Comparison of ENCODE assay signal across 22 mouse cellular contexts in genomic region chr11:22864305-22865060, GRCm38 (mm10). TPM values are rescaled to one million over a fixed set of nuclear protein-coding genes. Genes with fewer than 3 reads are reported as not detected.
A peak's percentile ranks its signal among the peaks of the same experiment; 100 is the strongest.
DNase-seq lines count a peak whose midpoint lies in the region; ATAC-seq and TF ChIP-seq lines count a peak whose summit lies in the region.
"Had no signal": no experiment of that assay in that cellular context is flagged by ENCODE, and none has a peak within 500 bp of the region (broad histone marks: within the 10 kb centered on the region; RNA-seq: fewer than 3 reads in every experiment).

No protein-coding gene starts in this region.

- 70% methylated on average over 8 of the region's 8 CpGs for WGBS in lung, adult 2 months
- WGBS in forebrain, embryonic 15.5 days, result 25% methylated on average over 8 of the region's 8 CpGs

- H3K27ac ChIP-seq in forebrain, embryonic 15.5 days (replicated peaks), result 0 out of 2 replicates have a peak overlapping the region, but pooled peaks have one; percentile 13
- H3K27ac ChIP-seq: embryonic facial prominence, embryonic 12.5 days; heart, embryonic 10.5 days; hindbrain, postnatal 0 days; liver, embryonic 14.5 days; neural tube, embryonic 15.5 days; stomach, embryonic 15.5 days had no signal

- ATAC-seq in forebrain, embryonic 15.5 days (replicated peaks), result no peak
- ATAC-seq: hindbrain, postnatal 0 days had no signal

- DNase-seq in lung, postnatal 36 days, result peak; percentile 60
- DNase-seq in lung, adult 2 months, result no peak
- peak; percentile 85 for DNase-seq in brain, embryonic 14.5 days (ENCODE audit: low read depth)
- no peak for DNase-seq in left cerebral cortex, adult 11 months (ENCODE audit: low spot score)
- no peak for DNase-seq in cerebellum, adult 9-10 months
- no peak for DNase-seq in MN1 (ENCODE audit: low spot score)
- DNase-seq: adrenal gland, postnatal 14 days; cerebellum, postnatal 14 days; heart, postnatal 36 days; kidney, adult 18-20 months; kidney, postnatal 36 days; left cerebral cortex, postnatal 4 days; right cerebral cortex, adult 18-20 months; spleen, adult 18-20 months; thymus, postnatal 4 days had no signal

- no peak overlapping the region for H3K4me2 ChIP-seq in forebrain, embryonic 15.5 days (replicated peaks)
- H3K4me2 ChIP-seq: embryonic facial prominence, embryonic 12.5 days; neural tube, embryonic 15.5 days; stomach, embryonic 15.5 days had no signal

- H3K4me3 ChIP-seq in lung, adult 2 months (replicated peaks; ENCODE audit: extremely low read depth, low read depth, low read length), result no peak overlapping the region
- no peak overlapping the region for H3K4me3 ChIP-seq in forebrain, embryonic 15.5 days
- H3K4me3 ChIP-seq: embryonic facial prominence, embryonic 12.5 days; heart, embryonic 10.5 days; neural tube, embryonic 15.5 days; stomach, embryonic 15.5 days had no signal

- TF ChIP-seq CTCF in lung, adult 2 months (IDR thresholded peaks at IDR 0.05; ENCODE audit: insufficient read depth, low read length), result no peak
- TF ChIP-seq CTCF in brain, embryonic 14.5 days (IDR thresholded peaks at IDR 0.05; ENCODE audit: borderline replicate concordance, extremely low read depth, insufficient read depth, insufficient read length), result no peak

- H3K9me3 ChIP-seq in forebrain, embryonic 15.5 days, result no peaks in the 10 kb centered on the region
- H3K9me3 ChIP-seq: embryonic facial prominence, embryonic 12.5 days; heart, embryonic 10.5 days; neural tube, embryonic 15.5 days; stomach, embryonic 15.5 days had no signal

- H3K4me1 ChIP-seq in lung, adult 2 months (ENCODE audit: control insufficient read depth, insufficient read depth, low read length), result peaks cover 8% of the 10 kb centered on the region
- peaks cover 27% of the 10 kb centered on the region for H3K4me1 ChIP-seq in forebrain, embryonic 15.5 days

- H3K36me3 ChIP-seq in forebrain, embryonic 15.5 days, result no peaks in the 10 kb centered on the region
- H3K36me3 ChIP-seq: embryonic facial prominence, embryonic 12.5 days; heart, embryonic 10.5 days; neural tube, embryonic 15.5 days; stomach, embryonic 15.5 days had no signal

- no peak overlapping the region for H3K9ac ChIP-seq in forebrain, embryonic 15.5 days (replicated peaks)
- H3K9ac ChIP-seq: embryonic facial prominence, embryonic 12.5 days; liver, embryonic 14.5 days; neural tube, embryonic 15.5 days; stomach, embryonic 15.5 days had no signal

- peaks cover 18% of the 10 kb centered on the region for H3K27me3 ChIP-seq in forebrain, embryonic 15.5 days
- H3K27me3 ChIP-seq: stomach, embryonic 15.5 days had no signal

- TF ChIP-seq POLR2A in lung, adult 2 months (IDR thresholded peaks at IDR 0.05; ENCODE audit: borderline replicate concordance, extremely low read depth, low read depth, low read length), result no peak
- no peak for TF ChIP-seq POLR2A in brain, embryonic 14.5 days (IDR thresholded peaks at IDR 0.05; ENCODE audit: borderline replicate concordance, extremely low read depth, insufficient read depth, insufficient read length, poor library complexity, severe bottlenecking)

RNA-seq across cellular contexts. Expression of gene B3gnt2, which starts 3.7 kb away (rescaled TPM):
- polyA plus RNA-seq in lung, adult 2 months (2012; rRNA removed), result 16.7 and 18.6 TPM in 2 replicates
- polyA plus RNA-seq in brain, embryonic 14.5 days (2012; rRNA removed), result 2.0 and 2.3 TPM in 2 replicates
- polyA plus RNA-seq in forebrain, embryonic 15.5 days (2015; fragmentation: Nextera tagmentation; extraction: Ambion mirVana), result 1.9 and 2.3 TPM in 2 replicates

Comparison
In these comparisons a context has a peak if more than half of its experiments do, and no peak if none do; other contexts are left out.
1. DNase-seq: peak in lung, postnatal 36 days (single experiment) and brain, embryonic 14.5 days (single experiment); none in lung, adult 2 months (single experiment), left cerebral cortex, adult 11 months (single experiment), cerebellum, adult 9-10 months (single experiment) and MN1 (single experiment).